Mouse (Mus musculus) heart, adult 18-20 months (tissue): Measurements from ENCODE around the gene Trim75. TPM values are rescaled to one million over a fixed set of nuclear protein-coding genes. Genes with fewer than 3 reads are reported as not detected.
"Not testable (repeated sequence)": the region's sequence is repeated elsewhere in the genome, so short reads cannot be mapped to it uniquely, and the experiment has no call there.

Source experiments
- DNase-seq, 2 experiments: peaks; one replicate each; pipeline ENCODE4 v3.0.0; 2021 to 2022; ENCODE audit warnings: mixed read lengths in 1 of 2
- long read RNA-seq, 2 experiments: library from polyadenylated mRNA; stranded (forward); transcript quantifications; one replicate each; pipeline ENCODE4 v2.0.0; 2021
- total RNA-seq, 2 experiments: library from RNA; stranded (reverse); gene quantifications; 2 replicates each; pipeline ENCODE4 v1.2.3; 2021

Gene Trim75
- total RNA-seq = not detected
- long read RNA-seq, experiment 1 = 0 reads
- long read RNA-seq, experiment 2 = 0 reads

DNA sequence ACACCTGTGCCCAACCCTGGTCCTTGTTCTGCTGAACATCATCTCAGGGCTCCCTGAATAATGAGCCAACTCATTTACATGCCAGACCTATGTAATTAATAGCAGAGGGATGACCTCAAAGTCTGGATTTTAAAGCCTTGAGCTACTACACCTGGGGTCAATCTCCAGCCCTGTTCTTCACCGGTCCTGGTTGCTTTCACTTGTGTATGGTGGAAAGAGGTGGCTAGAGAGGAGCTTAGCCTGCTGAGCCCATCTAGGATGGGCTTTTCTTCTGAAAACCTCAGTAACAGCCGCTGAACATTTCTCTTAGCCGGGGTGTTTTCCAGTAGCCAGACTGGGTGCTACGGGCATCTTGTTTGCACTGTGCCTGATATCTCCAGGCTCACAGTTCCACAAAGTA is at the start of gene Trim75:
Trim75 (minus strand) TSS at position 101 of the 400 bp plus-strand sequence.
- no peak for DNase-seq

GRCm38 (mm10) chr8:65037117-65037533 is 49.5 kb upstream of the Trim75 start, which contains the start of gene Apela:
Apela (minus strand) TSS chr8:65037336.
- peak in 1 of 2 experiments; percentile 2 for DNase-seq

DNA sequence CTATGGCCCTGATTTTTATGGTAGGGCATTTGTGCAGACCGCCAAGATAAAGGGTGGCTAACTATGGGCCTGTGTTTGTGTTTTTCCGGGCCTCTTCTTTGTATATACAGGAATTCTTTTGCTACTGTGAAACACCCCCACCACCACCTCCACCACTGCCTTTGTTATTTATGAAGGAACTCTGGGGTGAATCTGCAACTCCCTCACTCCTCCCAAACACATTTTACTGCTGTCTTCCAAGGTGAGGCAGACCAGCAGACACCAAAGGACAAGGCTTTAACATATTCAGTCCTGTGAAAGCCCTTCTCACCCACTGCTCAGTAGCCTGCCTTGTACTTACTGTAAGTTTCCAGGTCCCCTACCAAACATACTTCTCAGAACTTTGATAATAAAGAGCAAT is 46.5 kb upstream of the Trim75 start:
- DNase-seq = no peak

DNA sequence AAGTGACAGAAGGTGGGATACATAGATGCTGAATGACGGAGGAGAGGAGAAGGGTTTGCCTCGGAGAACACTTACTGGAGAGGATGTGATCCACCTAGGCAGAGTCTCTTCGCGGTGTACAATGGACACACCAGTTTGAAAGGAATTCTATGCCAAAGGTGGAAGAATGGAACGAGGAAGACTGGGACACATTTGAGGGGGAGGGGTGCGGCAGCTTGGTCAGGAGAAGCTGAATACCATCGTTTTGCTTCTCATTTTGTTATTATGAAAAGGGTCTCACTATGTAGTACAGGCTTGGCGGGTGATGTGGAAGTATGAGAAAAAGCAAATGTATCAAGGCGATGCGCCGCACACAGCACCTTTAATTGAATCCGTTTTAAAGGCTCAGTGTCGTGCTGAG is 45.4 kb upstream of the Trim75 start:
- no peak for DNase-seq

- no peak for DNase-seq
These were observed 44.5 kb upstream of the Trim75 start for GRCm38 (mm10) chr8:65032107-65032506.

DNA sequence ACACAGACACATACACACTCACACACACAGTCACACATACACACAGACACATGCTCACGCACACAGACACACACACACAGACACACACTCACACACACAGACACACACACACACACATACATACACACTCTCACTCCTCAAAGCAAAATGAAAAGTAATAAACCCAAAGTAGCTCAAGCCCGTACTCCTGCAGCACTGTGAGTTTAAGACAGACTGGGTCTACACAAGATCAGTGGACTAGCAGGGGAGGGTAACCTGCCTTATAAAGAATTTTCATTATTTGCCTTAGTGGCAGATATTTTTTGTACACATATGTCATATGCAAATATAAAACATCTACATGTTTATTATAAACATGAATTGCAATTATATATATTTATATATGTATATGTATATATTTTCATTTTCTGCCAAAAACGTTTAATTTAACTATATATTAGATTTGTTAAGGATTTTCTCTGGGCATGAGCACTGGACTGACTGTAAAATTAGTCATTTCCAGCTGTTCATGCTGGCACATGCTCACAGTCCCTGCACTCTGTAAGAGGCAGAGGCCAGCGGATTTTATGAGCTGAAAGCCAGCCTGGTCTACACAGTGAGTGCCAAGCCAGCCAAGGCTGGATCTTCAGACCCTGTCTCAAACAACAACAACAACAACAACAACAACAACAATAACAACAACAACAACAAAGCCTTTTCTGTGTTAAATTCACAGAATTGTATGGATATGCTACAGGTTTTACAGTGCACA is 43.3 kb upstream of the Trim75 start:
- no peak for DNase-seq

- no peak for DNase-seq
These were observed 42.1 kb upstream of the Trim75 start for GRCm38 (mm10) chr8:65029776-65030175.

GRCm38 (mm10) chr8:65028959-65029686 is 41.5 kb upstream of the Trim75 start:
- no peak for DNase-seq

DNA sequence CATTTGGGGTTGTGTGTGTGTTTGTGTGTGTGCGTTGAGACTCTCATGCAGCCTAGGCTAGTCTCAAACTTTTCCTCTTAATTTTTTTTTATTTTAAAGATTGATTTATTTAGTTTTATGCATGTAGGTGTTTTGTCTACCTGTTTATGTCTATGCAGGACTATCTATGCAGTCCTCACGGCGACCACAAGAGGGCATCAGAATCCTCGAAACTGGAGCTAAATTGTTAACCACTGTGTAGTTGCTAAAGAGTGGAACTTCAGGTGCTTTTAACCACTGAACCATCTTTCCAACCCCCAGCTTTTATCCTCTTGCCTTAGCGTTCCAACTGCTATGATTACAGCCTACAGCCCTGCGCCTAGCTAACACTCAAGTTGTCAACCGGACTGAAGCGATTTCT is 34.9 kb upstream of the Trim75 start:
- peak; percentile 9 to 79 for DNase-seq

GRCm38 (mm10) chr8:65018423-65018822 is 30.8 kb upstream of the Trim75 start, which contains the start of the genes Trim61 and Trim60:
Trim61 (minus strand) TSS chr8:65018523.
Trim60 (minus strand) TSS chr8:65018584.
- no peak for DNase-seq

- DNase-seq = not testable (repeated sequence)
These were observed 20.0 kb upstream of the Trim75 start for GRCm38 (mm10) chr8:65007616-65008015.

- DNase-seq = no peak
These were observed 11.3 kb upstream of the Trim75 start for GRCm38 (mm10) chr8:64998806-64999365.

DNA sequence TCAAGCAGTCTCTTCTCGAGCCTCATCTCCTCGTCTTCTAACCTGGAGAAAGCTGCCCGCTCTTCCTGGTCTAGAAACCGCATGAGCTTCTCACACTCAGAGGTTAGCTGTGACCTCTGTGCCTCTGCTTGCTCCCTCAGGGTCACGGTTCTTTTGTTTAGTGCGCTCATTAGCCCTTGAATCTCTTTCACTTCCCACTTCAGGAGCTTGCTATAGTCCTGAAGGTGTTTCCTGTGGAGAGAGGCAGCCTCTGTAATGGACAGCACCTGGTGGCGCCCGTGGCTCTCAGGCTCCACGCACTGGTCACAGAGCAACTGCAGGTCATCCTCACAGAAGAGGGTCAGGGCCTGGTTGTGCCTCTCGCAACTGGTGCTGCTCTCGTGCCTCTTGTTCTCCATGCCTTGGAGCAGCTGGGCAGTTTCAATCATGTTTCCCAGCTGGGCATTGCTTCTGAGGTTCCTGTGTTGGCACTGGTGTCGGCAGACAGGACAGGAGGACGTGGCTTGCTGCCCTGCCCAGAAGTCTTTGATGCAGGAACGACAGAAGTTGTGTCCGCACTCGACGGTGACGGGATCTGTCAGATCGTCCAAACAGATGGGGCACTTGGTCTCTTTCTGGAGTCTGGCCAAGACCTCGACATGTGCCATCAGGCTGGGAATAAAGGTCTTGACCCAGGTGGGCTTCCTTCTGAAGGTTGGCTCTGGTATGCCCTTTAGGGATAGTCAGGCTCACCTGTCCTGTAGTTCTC is 4.3 kb downstream of the Trim75 start:
- DNase-seq = no peak

- DNase-seq = no peak
These were observed 24.8 kb downstream of the Trim75 start for GRCm38 (mm10) chr8:64962836-64963235.

DNA sequence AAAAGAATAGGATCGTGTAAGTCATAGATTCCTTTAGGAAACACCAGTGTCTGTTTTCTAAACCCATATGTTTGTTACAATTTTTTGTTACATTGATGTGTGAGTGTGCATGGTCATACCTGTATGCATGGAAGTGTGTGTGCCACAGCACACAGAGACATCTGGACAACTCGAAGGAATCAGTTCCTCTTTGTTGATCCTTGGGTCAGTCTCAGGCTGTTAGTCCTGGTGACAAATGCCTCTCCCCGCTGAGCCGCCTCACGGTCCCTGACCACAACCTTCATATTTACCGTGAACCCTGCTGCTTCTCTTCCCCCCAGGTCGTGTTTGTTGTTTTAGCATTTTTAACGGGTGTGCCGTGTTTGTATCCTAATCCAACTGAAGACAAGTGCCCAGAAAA is 28.6 kb downstream of the Trim75 start:
- no peak for DNase-seq

DNA sequence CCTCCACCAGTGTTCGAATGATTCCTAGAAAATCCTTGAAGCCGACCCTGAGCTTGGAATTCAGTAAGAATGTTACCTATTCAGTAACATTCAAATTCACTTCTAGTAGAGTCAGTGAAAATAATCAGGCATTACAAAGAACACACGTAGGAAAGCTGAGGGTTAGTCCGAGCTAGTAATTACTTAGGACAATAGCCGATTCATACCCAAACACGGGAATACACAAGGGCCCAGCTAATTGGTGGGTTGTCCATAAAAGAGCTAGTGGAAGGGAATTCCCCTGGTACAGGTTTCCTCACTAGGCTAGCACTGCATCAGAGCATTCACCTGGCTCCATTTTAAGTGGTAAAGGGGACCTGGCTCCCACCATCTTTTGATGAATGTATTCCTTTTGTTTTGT is 35.5 kb downstream of the Trim75 start:
- no peak for DNase-seq

GRCm38 (mm10) chr8:64948371-64948770 is 39.3 kb downstream of the Trim75 start:
- no peak for DNase-seq

DNA sequence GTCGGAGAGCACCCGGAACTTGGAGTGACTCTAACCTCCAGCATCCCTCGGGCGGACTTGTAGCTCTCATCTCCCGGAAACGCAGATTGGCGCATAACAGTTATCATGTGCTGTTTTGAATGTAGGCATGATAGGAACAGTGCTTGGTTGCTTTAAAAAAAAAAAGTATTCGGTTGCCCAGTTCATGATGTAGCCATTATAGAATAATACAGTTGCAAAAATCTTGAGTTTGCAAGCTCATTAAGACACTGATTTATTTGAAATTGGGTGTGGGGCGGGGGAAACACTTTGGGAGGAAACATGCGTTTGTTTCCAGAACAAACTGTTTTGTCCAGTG is 40.0 kb downstream of the Trim75 start:
- no peak for DNase-seq

- DNase-seq = peak; percentile 97 to 98
These were observed 40.6 kb downstream of the Trim75 start, which contains the start of gene Tmem192 for GRCm38 (mm10) chr8:64946820-64947697. Tmem192 (plus strand) TSS chr8:64947185.

- peak; percentile 6 to 27 for DNase-seq
These were observed 41.2 kb downstream of the Trim75 start for GRCm38 (mm10) chr8:64946441-64946819.

DNA sequence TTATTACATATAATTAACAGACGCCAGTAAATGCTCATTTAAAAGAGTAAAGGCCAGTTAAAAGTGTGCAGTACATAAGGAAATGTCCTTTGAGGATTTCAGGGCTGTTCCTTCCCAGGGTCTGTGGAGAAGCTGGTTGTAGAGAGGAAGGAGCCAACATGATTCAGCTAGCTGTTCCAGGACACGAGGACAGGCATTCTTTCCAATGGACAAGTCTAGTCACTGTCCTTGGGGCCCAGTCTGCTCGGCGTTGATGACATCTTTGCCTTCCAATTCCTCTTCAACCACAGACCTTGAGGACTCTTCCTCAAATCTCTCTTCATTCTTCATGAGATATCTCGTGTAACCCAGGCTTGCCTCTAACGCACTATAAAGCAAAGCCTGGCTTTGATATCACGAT is 42.0 kb downstream of the Trim75 start:
- DNase-seq = no peak
